Mouse (Mus musculus) lung, embryonic 16.5 days (tissue): ENCODE results near the gene Ss18l2. TPM values are rescaled to one million over a fixed set of nuclear protein-coding genes. Genes with fewer than 3 reads are reported as not detected.

ENCODE experiments used
- ATAC-seq: fragments of 200-750 bp; cut with Nextera tagmentation; 2 replicates; pipeline ENCODE4 v1.8.0; 2017; ENCODE audit warnings: low read depth, mild to moderate bottlenecking, moderate library complexity
- H3K27ac ChIP-seq: fragments of 300-500 bp; sonication (generic); 2 replicates; pipeline ENCODE4 v1.5.1; 2014; ENCODE audit warnings: mild to moderate bottlenecking, control low read depth, low read length
- H3K27me3 ChIP-seq: fragments of 300-500 bp; sonication (generic); 2 replicates; pipeline ENCODE4 v1.6.1; 2014; ENCODE audit warnings: low read depth, low read length, mixed read lengths; ENCODE audit not compliant: control insufficient read depth, insufficient read depth
- H3K36me3 ChIP-seq: fragments of 300-500 bp; sonication (generic); 2 replicates; pipeline ENCODE4 v1.6.1; 2014; ENCODE audit warnings: low read length; ENCODE audit not compliant: control insufficient read depth, insufficient read depth
- H3K4me1 ChIP-seq: fragments of 300-500 bp; sonication (generic); replicated peaks from 2 replicates; pipeline ENCODE4 v1.6.1; 2014; ENCODE audit warnings: low read length, mixed read lengths; ENCODE audit not compliant: control insufficient read depth, insufficient read depth
- H3K4me2 ChIP-seq: fragments of 300-500 bp; sonication (generic); 2 replicates; pipeline ENCODE4 v1.6.1; 2014; ENCODE audit warnings: low read depth, low read length, control low read depth
- H3K4me3 ChIP-seq: fragments of 300-500 bp; sonication (generic); 2 replicates; pipeline ENCODE4 v1.5.1; 2014; ENCODE audit warnings: mild to moderate bottlenecking, low read length, control low read depth
- H3K9ac ChIP-seq: fragments of 300-500 bp; sonication (generic); 2 replicates; pipeline ENCODE4 v1.6.1; 2014; ENCODE audit warnings: low read length, control low read depth
- H3K9me3 ChIP-seq: fragments of 300-500 bp; sonication (generic); 2 replicates; pipeline ENCODE4 v1.6.1; 2016; ENCODE audit warnings: low read length; ENCODE audit not compliant: control insufficient read depth
- WGBS: fragments of 180-500 bp; shearing (Covaris S2); extraction: QIAGEN DNeasy Blood & Tissue Kit; methylation state at CpG from one replicate; pipeline ENCODE4 v1.1.7; 2014; 5-methylcytosine and 5-hydroxymethylcytosine counted together
- polyA plus RNA-seq: library from polyadenylated mRNA; unstranded; fragments of >200 nt; fragmentation: Nextera tagmentation; extraction: Ambion mirVana; gene quantifications from 2 replicates; pipeline ENCODE4 v1.2.1, GENCODE M21; 2015

Gene Ss18l2
- polyA plus RNA-seq, 1 experiment from 2014 or later, result 94.0 TPM

- Histone ChIP-seq H3K27ac (no peak overlapping the region), H3K27me3 (no peaks in the 10 kb centered on the region), H3K4me2 (peak overlapping the region; percentile 72), H3K4me3 (peak overlapping the region; percentile 86), H3K36me3 (peaks cover 21% of the 10 kb centered on the region; the same call in 1 of the 2 replicates), H3K4me1 (peaks cover 25% of the 10 kb centered on the region), H3K9ac (peak overlapping the region; percentile 93), H3K9me3 (no peaks in the 10 kb centered on the region)
- ATAC-seq, result no peak
- 57% methylated on average over 10 of the region's 10 CpGs for WGBS
Measured at GRCm38 (mm10) chr9:121761091-121761665, 51.0 kb downstream of the Ss18l2 start.

- peaks cover 25% of the 10 kb centered on the region for H3K4me1 ChIP-seq
- H3K27ac ChIP-seq, result no peak overlapping the region
- H3K4me2 ChIP-seq, result no peak overlapping the region
- H3K27me3 ChIP-seq, result no peaks in the 10 kb centered on the region
- H3K36me3 ChIP-seq, result peaks cover 23% of the 10 kb centered on the region; the same call in 1 of the 2 replicates
- no peak overlapping the region for H3K9ac ChIP-seq
- H3K4me3 ChIP-seq, result no peak overlapping the region
- no peaks in the 10 kb centered on the region for H3K9me3 ChIP-seq
- WGBS, result 73% methylated on average over 8 of the region's 8 CpGs
- ATAC-seq, result no peak
Measured at GRCm38 (mm10) chr9:121761787-121762186, 51.7 kb downstream of the Ss18l2 start.

- Histone ChIP-seq H3K4me1 (peaks cover 25% of the 10 kb centered on the region), H3K4me3 (no peak overlapping the region), H3K36me3 (peaks cover 21% of the 10 kb centered on the region; the same call in 1 of the 2 replicates), H3K9me3 (no peaks in the 10 kb centered on the region), H3K9ac (no peak overlapping the region), H3K27me3 (no peaks in the 10 kb centered on the region), H3K27ac (no peak overlapping the region), H3K4me2 (no peak overlapping the region)
- no peak for ATAC-seq
- 83% methylated on average over 10 of the region's 10 CpGs for WGBS
Measured at GRCm38 (mm10) chr9:121762248-121762647, 52.1 kb downstream of the Ss18l2 start.

GRCm38 (mm10) chr9:121762761-121763160, 52.6 kb downstream of the Ss18l2 start:
- no peak for ATAC-seq
- peaks cover 25% of the 10 kb centered on the region for H3K4me1 ChIP-seq
- no peak overlapping the region for H3K4me2 ChIP-seq
- no peak overlapping the region for H3K27ac ChIP-seq
- WGBS, result 87% methylated on average over 25 of the region's 25 CpGs
- H3K4me3 ChIP-seq, result no peak overlapping the region
- no peaks in the 10 kb centered on the region for H3K27me3 ChIP-seq
- no peaks in the 10 kb centered on the region for H3K9me3 ChIP-seq
- H3K36me3 ChIP-seq, result peaks cover 24% of the 10 kb centered on the region
- H3K9ac ChIP-seq, result no peak overlapping the region

Other genes starting within 250 kb of the Ss18l2 start
- 0.38 and 0.52 TPM in 2 replicates for gene Cck, start 214.6 kb upstream of the Ss18l2 start, polyA plus RNA-seq
- gene Lyzl4, start 68.2 kb upstream of the Ss18l2 start, polyA plus RNA-seq, result 0.34 TPM in 1 of 2 replicates, not detected in the other
- gene Vipr1, start 67.6 kb upstream of the Ss18l2 start, polyA plus RNA-seq, result 0.36 and 0.50 TPM in 2 replicates
- 9.2 and 10.0 TPM in 2 replicates for gene Sec22c, start 4.8 kb upstream of the Ss18l2 start, polyA plus RNA-seq
- gene Nktr, start 8.8 kb downstream of the Ss18l2 start, polyA plus RNA-seq, result 61.9 and 69.5 TPM in 2 replicates
- 7.3 and 7.4 TPM in 2 replicates for gene Zfp651, start 49.0 kb downstream of the Ss18l2 start, polyA plus RNA-seq
- 0.57 and 2.2 TPM in 2 replicates for gene Klhl40, start 67.3 kb downstream of the Ss18l2 start, polyA plus RNA-seq
- 1.4 and 2.4 TPM in 2 replicates for gene Hhatl, start 82.2 kb downstream of the Ss18l2 start, polyA plus RNA-seq
- gene Ccdc13, start 129.1 kb downstream of the Ss18l2 start, polyA plus RNA-seq, result 2.0 and 2.4 TPM in 2 replicates
- 152 and 166 TPM in 2 replicates for gene Higd1a, start 148.0 kb downstream of the Ss18l2 start, polyA plus RNA-seq
- 1.6 and 2.9 TPM in 2 replicates for gene Ackr2, start 188.0 kb downstream of the Ss18l2 start, polyA plus RNA-seq
- 0.28 TPM in 1 of 2 replicates, not detected in the other for gene Cyp8b1, start 206.0 kb downstream of the Ss18l2 start, polyA plus RNA-seq
- 2.4 and 2.7 TPM in 2 replicates for gene Fam198a, start 240.7 kb downstream of the Ss18l2 start, polyA plus RNA-seq